Mouse (Mus musculus): ENCODE results near the gene Il25. TPM values are rescaled to one million over a fixed set of nuclear protein-coding genes. Genes with fewer than 3 reads are reported as not detected.

The Il25 gene
- polyA plus RNA-seq, 1 experiment from 2014 or later, result not detected

DNA sequence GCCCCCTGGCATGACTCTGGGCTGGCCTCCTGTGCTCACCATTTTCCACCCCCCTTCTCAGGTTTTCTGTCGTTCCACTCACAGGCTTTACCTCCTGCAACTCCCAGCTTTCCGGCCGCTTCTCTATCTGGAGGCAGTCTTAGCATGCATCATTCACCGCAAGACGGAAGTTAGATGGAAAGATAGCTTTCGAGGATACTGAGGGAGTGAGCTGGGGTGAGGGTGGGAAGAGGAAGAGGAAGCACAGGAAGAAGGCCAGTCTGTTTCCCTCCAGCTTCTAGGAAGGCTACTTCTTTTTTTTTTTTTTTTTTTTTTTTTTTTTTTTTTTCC is 4.3 kb downstream of the Il25 start:
- Histone ChIP-seq H3K9ac (ENCODE audit: low read depth, low read length) (no peak overlapping the region), H3K36me3 (ENCODE audit: control insufficient read depth, insufficient read depth, low read length) (no peaks in the 10 kb centered on the region), H3K4me1 (replicated peaks; ENCODE audit: control insufficient read depth, insufficient read depth, low read length) (peaks cover 5% of the 10 kb centered on the region; the same call in 1 of the 2 replicates), H3K27me3 (ENCODE audit: control insufficient read depth, insufficient read depth, low read length) (no peaks in the 10 kb centered on the region), H3K4me3 (ENCODE audit: low read depth, low read length) (no peak overlapping the region), H3K27ac (ENCODE audit: low read depth, low read length) (no peak overlapping the region), H3K4me2 (replicated peaks; ENCODE audit: low read depth, low read length) (no peak overlapping the region), H3K9me3 (ENCODE audit: control insufficient read depth, low read length) (no peaks in the 10 kb centered on the region)
- WGBS, result 72% methylated on average over 6 of the region's 6 CpGs
- DNase-seq (ENCODE audit: low spot score) (no peak), ATAC-seq (ENCODE audit: low FRiP score) (no peak)

DNA sequence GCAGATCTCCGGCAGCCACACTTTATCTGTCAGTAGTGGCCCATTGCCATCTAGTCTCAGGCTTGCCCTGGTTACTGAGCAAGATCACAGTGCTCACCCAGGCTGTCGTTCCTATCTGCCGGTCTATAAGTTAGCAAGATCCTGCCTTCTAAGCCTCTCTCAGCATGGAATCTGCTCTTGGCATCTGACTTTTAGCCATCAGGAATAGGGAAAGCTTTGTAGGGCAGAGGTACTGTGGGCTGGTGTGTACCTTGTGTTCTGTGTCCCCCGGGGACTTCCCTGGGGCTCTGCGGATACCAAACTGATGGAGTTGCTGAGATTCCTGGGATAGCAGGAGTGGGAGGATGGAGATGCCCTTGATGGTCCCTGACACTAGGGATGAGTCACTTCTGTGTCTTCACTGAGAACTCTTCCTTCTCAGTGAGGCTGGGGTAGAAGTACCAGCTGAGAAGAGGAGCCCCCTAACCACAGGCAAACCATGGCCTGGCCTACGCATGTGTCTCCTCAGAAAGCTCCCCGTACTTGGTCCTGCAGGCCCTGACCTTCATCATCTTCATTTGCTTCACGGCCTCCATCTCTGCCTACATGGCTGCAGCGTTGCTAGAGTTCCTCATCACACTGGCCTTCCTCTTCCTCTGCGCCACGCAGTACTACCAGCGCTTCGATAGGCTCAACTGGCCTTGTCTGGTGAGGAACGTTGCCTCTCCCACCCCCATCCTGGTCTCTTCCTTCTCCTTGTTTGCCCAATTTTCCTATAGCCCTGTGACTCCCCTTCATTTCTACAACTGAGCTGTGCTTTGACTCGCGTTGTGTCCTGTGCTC is 5.1 kb downstream of the Il25 start:
- DNase-seq (ENCODE audit: low spot score) (no peak), ATAC-seq (ENCODE audit: low FRiP score) (no peak)
- peaks cover 5% of the 10 kb centered on the region; the same call in 1 of the 2 replicates for H3K4me1 ChIP-seq (replicated peaks; ENCODE audit: control insufficient read depth, insufficient read depth, low read length)
- H3K36me3 ChIP-seq (ENCODE audit: control insufficient read depth, insufficient read depth, low read length), result no peaks in the 10 kb centered on the region
- no peaks in the 10 kb centered on the region for H3K9me3 ChIP-seq (ENCODE audit: control insufficient read depth, low read length)
- H3K9ac ChIP-seq (ENCODE audit: low read depth, low read length), result no peak overlapping the region
- no peak overlapping the region for H3K4me3 ChIP-seq (ENCODE audit: low read depth, low read length)
- H3K4me2 ChIP-seq (replicated peaks; ENCODE audit: low read depth, low read length), result no peak overlapping the region
- no peak overlapping the region for H3K27ac ChIP-seq (ENCODE audit: low read depth, low read length)
- 95% methylated on average over 16 of the region's 16 CpGs for WGBS
- H3K27me3 ChIP-seq (ENCODE audit: control insufficient read depth, insufficient read depth, low read length), result no peaks in the 10 kb centered on the region

DNA sequence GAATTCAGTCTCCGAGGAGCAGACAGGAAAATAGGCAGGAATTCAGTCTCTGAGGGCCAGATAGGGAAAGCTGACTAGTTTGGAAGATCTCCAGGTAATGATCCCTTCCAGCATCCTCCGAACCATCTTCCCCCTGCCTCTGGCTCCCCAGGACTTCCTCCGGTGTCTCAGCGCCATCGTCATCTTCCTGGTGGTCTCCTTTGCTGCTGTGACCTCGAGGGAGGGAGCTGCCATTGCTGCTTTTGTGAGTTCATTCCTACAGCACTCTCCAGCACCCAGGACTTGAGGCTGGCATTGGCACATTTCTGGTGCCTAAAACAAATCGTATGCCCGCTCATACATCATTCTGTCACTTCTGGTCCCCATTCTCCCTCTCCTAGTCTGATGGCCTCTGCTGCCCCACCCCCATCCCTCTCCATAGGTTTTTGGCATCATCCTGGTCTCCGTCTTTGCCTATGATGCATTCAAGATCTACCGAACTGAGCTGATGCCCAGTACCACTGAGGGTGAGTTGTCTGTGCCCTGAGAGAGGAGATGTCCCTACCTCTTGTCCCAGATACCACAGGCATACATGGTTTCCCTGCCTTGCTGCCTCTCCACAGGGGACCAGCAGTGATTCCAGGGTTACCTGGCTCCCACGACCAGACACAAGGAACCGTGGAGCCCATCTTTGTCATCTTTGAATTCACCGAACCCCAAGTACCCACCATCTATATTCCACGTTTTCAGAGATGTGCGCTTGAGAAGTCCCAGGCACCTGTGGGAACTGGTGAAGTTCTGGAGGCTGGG is 6.1 kb downstream of the Il25 start:
- no peak overlapping the region for H3K4me3 ChIP-seq (ENCODE audit: low read depth, low read length)
- H3K36me3 ChIP-seq (ENCODE audit: control insufficient read depth, insufficient read depth, low read length), result no peaks in the 10 kb centered on the region
- no peak for ATAC-seq (ENCODE audit: low FRiP score)
- H3K4me2 ChIP-seq (replicated peaks; ENCODE audit: low read depth, low read length), result no peak overlapping the region
- no peak overlapping the region for H3K9ac ChIP-seq (ENCODE audit: low read depth, low read length)
- 77% methylated on average over 15 of the region's 15 CpGs for WGBS
- no peaks in the 10 kb centered on the region for H3K9me3 ChIP-seq (ENCODE audit: control insufficient read depth, low read length)
- DNase-seq (ENCODE audit: low spot score), result no peak
- peaks cover 3% of the 10 kb centered on the region; the same call in 1 of the 2 replicates for H3K4me1 ChIP-seq (replicated peaks; ENCODE audit: control insufficient read depth, insufficient read depth, low read length)
- no peak overlapping the region for H3K27ac ChIP-seq (ENCODE audit: low read depth, low read length)
- H3K27me3 ChIP-seq (ENCODE audit: control insufficient read depth, insufficient read depth, low read length), result no peaks in the 10 kb centered on the region

DNA sequence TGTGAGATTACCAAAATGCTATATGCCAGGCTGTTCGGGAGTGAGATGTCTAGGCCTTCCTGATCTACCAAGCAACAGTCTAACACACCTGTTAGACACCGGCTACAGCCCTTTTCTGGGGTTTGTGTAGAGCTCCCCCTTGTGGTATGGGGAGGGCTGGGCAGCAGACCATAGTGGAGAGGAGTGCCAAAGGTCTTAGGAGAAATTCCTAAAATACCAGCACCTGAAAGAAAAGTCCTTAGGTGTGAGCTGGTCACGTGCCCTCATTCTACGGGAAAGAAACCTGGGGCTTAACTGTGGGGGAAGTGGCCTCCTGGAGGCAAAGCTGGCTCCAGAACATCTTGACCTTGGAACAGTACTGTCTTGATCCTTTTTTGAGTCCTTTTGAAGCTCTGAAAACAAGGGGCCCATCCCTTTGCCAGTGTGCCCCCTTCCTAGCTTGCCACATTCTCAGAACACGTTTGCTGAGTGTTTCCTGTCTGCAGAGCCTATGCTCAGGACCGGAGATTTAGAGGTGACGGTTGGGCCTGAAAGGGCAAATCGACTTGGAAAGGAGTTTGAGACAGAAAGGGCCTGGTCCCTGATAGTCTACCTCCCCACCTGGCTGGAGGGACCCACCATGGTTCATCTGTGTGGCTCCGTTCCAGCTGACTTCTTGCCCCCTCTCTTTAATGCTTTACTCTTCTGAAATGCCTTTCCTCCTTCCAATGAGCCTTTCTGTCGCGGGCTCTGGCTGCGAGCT is 7.1 kb downstream of the Il25 start:
- peak; percentile 75 for DNase-seq (ENCODE audit: low spot score)
- no peak overlapping the region for H3K4me3 ChIP-seq (ENCODE audit: low read depth, low read length)
- no peaks in the 10 kb centered on the region for H3K27me3 ChIP-seq (ENCODE audit: control insufficient read depth, insufficient read depth, low read length)
- no peak overlapping the region for H3K4me2 ChIP-seq (replicated peaks; ENCODE audit: low read depth, low read length)
- no peaks in the 10 kb centered on the region for H3K36me3 ChIP-seq (ENCODE audit: control insufficient read depth, insufficient read depth, low read length)
- no peak overlapping the region for H3K27ac ChIP-seq (ENCODE audit: low read depth, low read length)
- no peaks in the 10 kb centered on the region for H3K9me3 ChIP-seq (ENCODE audit: control insufficient read depth, low read length)
- 52% methylated on average over 12 of the region's 12 CpGs for WGBS
- peaks cover 3% of the 10 kb centered on the region; the same call in 1 of the 2 replicates for H3K4me1 ChIP-seq (replicated peaks; ENCODE audit: control insufficient read depth, insufficient read depth, low read length)
- no peak for ATAC-seq (ENCODE audit: low FRiP score)
- no peak overlapping the region for H3K9ac ChIP-seq (ENCODE audit: low read depth, low read length)

DNA sequence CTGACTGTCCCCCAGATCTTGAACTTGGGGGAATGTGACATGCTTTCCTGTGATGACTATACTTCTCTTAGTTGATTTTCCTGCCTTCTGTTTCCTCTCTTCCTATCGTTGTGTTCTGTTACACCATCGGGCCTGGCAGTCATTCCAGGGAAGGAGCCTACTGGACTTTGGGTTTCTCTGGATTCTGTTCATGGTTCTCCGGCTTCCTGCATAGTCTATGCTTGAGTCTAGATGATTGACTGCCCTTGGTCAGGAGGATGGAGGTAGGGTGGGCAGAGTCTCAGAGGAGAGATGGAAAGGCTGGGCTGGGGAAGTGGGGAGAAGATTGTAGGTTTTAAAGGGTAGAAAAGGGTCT is 7.7 kb downstream of the Il25 start:
- WGBS, result 83% methylated on average over 3 of the region's 3 CpGs
- Histone ChIP-seq H3K27ac (ENCODE audit: low read depth, low read length) (no peak overlapping the region), H3K9me3 (ENCODE audit: control insufficient read depth, low read length) (no peaks in the 10 kb centered on the region), H3K36me3 (ENCODE audit: control insufficient read depth, insufficient read depth, low read length) (no peaks in the 10 kb centered on the region), H3K9ac (ENCODE audit: low read depth, low read length) (no peak overlapping the region), H3K4me1 (replicated peaks; ENCODE audit: control insufficient read depth, insufficient read depth, low read length) (peaks cover 3% of the 10 kb centered on the region; the same call in 1 of the 2 replicates), H3K4me2 (replicated peaks; ENCODE audit: low read depth, low read length) (no peak overlapping the region), H3K4me3 (ENCODE audit: low read depth, low read length) (no peak overlapping the region), H3K27me3 (ENCODE audit: control insufficient read depth, insufficient read depth, low read length) (no peaks in the 10 kb centered on the region)
- DNase-seq (ENCODE audit: low spot score) (no peak), ATAC-seq (ENCODE audit: low FRiP score) (no peak)

DNA sequence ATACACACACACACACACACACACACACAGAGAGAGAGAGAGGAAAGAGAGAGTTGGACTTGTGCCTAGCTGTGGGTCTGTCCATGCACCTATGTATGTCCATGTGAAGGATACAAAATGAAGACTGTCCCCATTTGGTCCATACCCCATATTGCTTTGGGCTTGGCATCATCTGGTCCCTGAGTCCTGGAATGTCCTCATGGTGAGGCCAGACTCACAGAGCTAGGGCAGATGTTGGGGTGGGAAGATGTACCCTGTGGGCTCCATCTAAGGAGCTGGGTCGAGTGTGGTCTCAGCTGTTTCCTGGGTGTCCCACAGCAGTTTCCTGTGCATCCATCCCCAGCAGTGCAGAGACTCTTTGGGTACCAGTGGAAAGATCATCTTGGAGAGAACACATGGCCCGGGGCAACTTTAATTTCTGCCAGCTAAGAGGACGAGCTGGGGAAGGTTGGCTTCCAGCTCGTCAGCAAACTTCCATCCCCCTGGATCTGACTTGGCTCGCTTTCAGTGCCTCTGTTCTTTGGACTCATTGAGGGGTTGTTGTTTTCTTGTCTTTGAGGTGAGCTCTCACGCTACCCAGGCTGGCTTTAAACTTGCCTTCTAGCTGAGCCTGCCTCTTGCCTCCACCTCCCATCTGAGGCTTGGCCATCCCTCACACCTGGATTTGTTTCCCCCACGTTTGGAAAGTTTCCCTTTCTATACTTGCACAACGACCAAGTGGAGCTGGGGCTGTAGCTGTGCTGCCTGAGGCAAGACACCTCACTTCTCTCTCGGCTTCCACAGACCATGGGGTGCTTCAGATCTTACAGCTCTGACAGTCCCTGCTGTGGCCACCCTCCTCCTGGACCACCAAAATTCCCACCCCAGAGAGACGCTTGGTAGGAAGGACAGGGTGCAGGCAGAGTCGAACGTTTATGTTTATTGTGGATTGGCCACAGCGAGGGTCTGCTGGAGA is 8.8 kb downstream of the Il25 start:
- H3K27ac ChIP-seq (ENCODE audit: low read depth, low read length), result no peak overlapping the region
- 67% methylated on average over 13 of the region's 13 CpGs for WGBS
- H3K9ac ChIP-seq (ENCODE audit: low read depth, low read length), result no peak overlapping the region
- peaks cover 1% of the 10 kb centered on the region; the same call in 1 of the 2 replicates for H3K4me1 ChIP-seq (replicated peaks; ENCODE audit: control insufficient read depth, insufficient read depth, low read length)
- no peaks in the 10 kb centered on the region for H3K9me3 ChIP-seq (ENCODE audit: control insufficient read depth, low read length)
- H3K4me2 ChIP-seq (replicated peaks; ENCODE audit: low read depth, low read length), result no peak overlapping the region
- H3K4me3 ChIP-seq (ENCODE audit: low read depth, low read length), result no peak overlapping the region
- no peaks in the 10 kb centered on the region for H3K36me3 ChIP-seq (ENCODE audit: control insufficient read depth, insufficient read depth, low read length)
- H3K27me3 ChIP-seq (ENCODE audit: control insufficient read depth, insufficient read depth, low read length), result no peaks in the 10 kb centered on the region
- DNase-seq (ENCODE audit: low spot score) (no peak), ATAC-seq (ENCODE audit: low FRiP score) (no peak)

DNA sequence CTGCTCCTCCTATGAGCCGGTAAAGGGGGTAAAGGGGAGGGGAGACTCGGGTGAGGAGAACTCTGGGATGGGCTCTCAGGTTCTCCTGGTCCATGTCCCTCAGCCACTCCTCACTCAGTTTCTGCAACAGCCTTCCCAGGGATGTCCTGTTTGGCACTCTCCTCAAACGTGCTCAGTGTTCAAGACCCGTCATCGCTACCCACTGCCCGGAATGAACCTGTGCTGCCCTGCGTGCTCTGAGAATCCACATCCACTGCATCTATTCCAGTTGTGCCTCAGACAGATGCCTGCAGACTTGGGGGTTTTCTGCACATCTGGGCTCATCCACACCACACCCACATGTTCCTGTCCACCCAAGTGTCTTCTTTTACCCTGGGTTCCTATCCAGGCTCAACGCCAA is 10.0 kb downstream of the Il25 start:
- no peak overlapping the region for H3K4me2 ChIP-seq (replicated peaks; ENCODE audit: low read depth, low read length)
- no peaks in the 10 kb centered on the region for H3K9me3 ChIP-seq (ENCODE audit: control insufficient read depth, low read length)
- no peak overlapping the region for H3K4me3 ChIP-seq (ENCODE audit: low read depth, low read length)
- H3K36me3 ChIP-seq (ENCODE audit: control insufficient read depth, insufficient read depth, low read length), result no peaks in the 10 kb centered on the region
- no peak for DNase-seq (ENCODE audit: low spot score)
- no peaks in the 10 kb centered on the region for H3K27me3 ChIP-seq (ENCODE audit: control insufficient read depth, insufficient read depth, low read length)
- H3K4me1 ChIP-seq (replicated peaks; ENCODE audit: control insufficient read depth, insufficient read depth, low read length), result no peaks in the 10 kb centered on the region
- H3K27ac ChIP-seq (ENCODE audit: low read depth, low read length), result no peak overlapping the region
- no peak for ATAC-seq (ENCODE audit: low FRiP score)
- H3K9ac ChIP-seq (ENCODE audit: low read depth, low read length), result no peak overlapping the region
- 92% methylated on average over 8 of the region's 8 CpGs for WGBS

DNA sequence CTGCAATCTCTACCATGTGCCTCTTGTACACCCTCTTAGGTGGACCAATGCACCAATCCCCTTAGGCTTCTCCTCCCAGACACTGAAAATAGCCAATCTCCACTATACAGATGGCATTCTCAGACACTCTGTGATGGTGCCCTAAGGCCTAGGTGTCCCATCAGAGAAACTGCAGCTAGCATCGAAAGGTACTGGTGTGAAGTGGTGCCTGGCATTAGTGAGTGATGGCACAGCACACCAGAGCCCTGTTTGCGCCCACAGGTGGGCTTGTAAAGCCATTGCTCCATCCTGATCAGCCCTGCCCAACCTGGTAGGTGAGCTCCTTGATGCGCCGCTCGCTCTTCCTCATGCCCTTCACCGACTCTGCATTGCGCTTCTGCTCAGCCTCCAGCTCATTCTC is 11.5 kb downstream of the Il25 start:
- Histone ChIP-seq H3K4me2 (replicated peaks; ENCODE audit: low read depth, low read length) (no peak overlapping the region), H3K4me1 (replicated peaks; ENCODE audit: control insufficient read depth, insufficient read depth, low read length) (no peaks in the 10 kb centered on the region), H3K9ac (ENCODE audit: low read depth, low read length) (no peak overlapping the region), H3K27ac (ENCODE audit: low read depth, low read length) (no peak overlapping the region), H3K27me3 (ENCODE audit: control insufficient read depth, insufficient read depth, low read length) (no peaks in the 10 kb centered on the region), H3K9me3 (ENCODE audit: control insufficient read depth, low read length) (no peaks in the 10 kb centered on the region), H3K36me3 (ENCODE audit: control insufficient read depth, insufficient read depth, low read length) (no peaks in the 10 kb centered on the region), H3K4me3 (ENCODE audit: low read depth, low read length) (no peak overlapping the region)
- WGBS, result 92% methylated on average over 7 of the region's 7 CpGs
- DNase-seq (ENCODE audit: low spot score) (no peak), ATAC-seq (ENCODE audit: low FRiP score) (no peak)
